ENCODE assay signal across 24 mouse cellular contexts in genomic region chr14:68307973-68308660, GRCm38 (mm10).
A peak's percentile ranks its signal among the peaks of the same experiment; 100 is the strongest.
DNase-seq lines count a peak whose midpoint lies in the region; ATAC-seq and TF ChIP-seq lines count a peak whose summit lies in the region.
"Had no signal": no experiment of that assay in that cellular context is flagged by ENCODE, and none has a peak within 500 bp of the region (broad histone marks: within the 10 kb centered on the region; RNA-seq: fewer than 3 reads in every experiment).

No protein-coding gene starts in this region.

- ATAC-seq in embryonic facial prominence, embryonic 11.5 days (replicated peaks; ENCODE audit: insufficient number of reproducible peaks, low FRiP score, low TSS enrichment, low read depth) = no peak
- peak; percentile 23; the same call in 1 of the 2 replicates for ATAC-seq in forebrain, postnatal 0 days
- ATAC-seq: liver, postnatal 0 days had no signal

- H3K4me2 ChIP-seq in embryonic facial prominence, embryonic 11.5 days (ENCODE audit: low read depth, low read length) = no peak overlapping the region
- no peak overlapping the region for H3K4me2 ChIP-seq in forebrain, postnatal 0 days (ENCODE audit: low read depth)
- H3K4me2 ChIP-seq: heart, embryonic 11.5 days; hindbrain, embryonic 15.5 days; liver, embryonic 11.5 days; midbrain, embryonic 12.5 days; neural tube, embryonic 15.5 days had no signal

- no peaks in the 10 kb centered on the region for H3K9me3 ChIP-seq in embryonic facial prominence, embryonic 11.5 days (replicated peaks; ENCODE audit: control insufficient read depth, low read length)
- no peaks in the 10 kb centered on the region for H3K9me3 ChIP-seq in embryonic facial prominence, embryonic 10.5 days
- H3K9me3 ChIP-seq in forebrain, postnatal 0 days (ENCODE audit: low read length) = no peaks in the 10 kb centered on the region
- H3K9me3 ChIP-seq: hindbrain, embryonic 15.5 days; midbrain, embryonic 12.5 days; neural tube, embryonic 15.5 days had no signal

- TF ChIP-seq CTCF in layer of hippocampus, adult 2 months (conservative IDR thresholded peaks at IDR 0.05) = no peak
- TF ChIP-seq CTCF in forebrain, postnatal 0 days (IDR thresholded peaks at IDR 0.05; ENCODE audit: low read depth) = no peak

- peak; percentile 20 for DNase-seq in embryonic facial prominence, embryonic 11.5 days (ENCODE audit: low spot score)
- no peak for DNase-seq in embryonic facial prominence, embryonic 10.5 days (ENCODE audit: low spot score)
- DNase-seq in layer of hippocampus, adult 2 months (ENCODE audit: low spot score in 2 of 2) = peak; percentile 10 to 19
- DNase-seq in layer of hippocampus, postnatal 36 days = no peak
- DNase-seq in brain, adult 2 months (ENCODE audit: low read depth, low spot score) = peak; percentile 39
- DNase-seq in forebrain, postnatal 0 days = peak; percentile 64
- no peak for DNase-seq in retina, postnatal 1 day
- no peak for DNase-seq in adrenal gland, postnatal 36 days
- DNase-seq: cerebellum, adult 2 months; cerebellum, postnatal 25 days; embryo, embryonic 11 days; heart, adult 11 months; kidney, adult 8-10 months; kidney, postnatal 10 days; left cerebral cortex, postnatal 4 days; liver, postnatal 0 days; lung, postnatal 14 days; right cerebral cortex, postnatal 25 days; thymus, postnatal 14 days had no signal

- no peak overlapping the region for H3K27ac ChIP-seq in embryonic facial prominence, embryonic 11.5 days (replicated peaks; ENCODE audit: low read depth, low read length)
- H3K27ac ChIP-seq in embryonic facial prominence, embryonic 10.5 days (replicated peaks) = no peak overlapping the region
- H3K27ac ChIP-seq in layer of hippocampus, adult 2 months = no peak overlapping the region
- peak overlapping the region; percentile 17; the same call in 1 of the 2 replicates for H3K27ac ChIP-seq in forebrain, postnatal 0 days (ENCODE audit: low read depth, low read length)
- H3K27ac ChIP-seq: hindbrain, embryonic 15.5 days; midbrain, embryonic 12.5 days; neural tube, embryonic 15.5 days had no signal

- 61% methylated on average over 2 of the region's 2 CpGs for WGBS in embryonic facial prominence, embryonic 11.5 days
- 80% methylated on average over 2 of the region's 2 CpGs for WGBS in embryonic facial prominence, embryonic 10.5 days
- WGBS in forebrain, postnatal 0 days = 59% methylated on average over 2 of the region's 2 CpGs

- H3K9ac ChIP-seq in embryonic facial prominence, embryonic 11.5 days (replicated peaks; ENCODE audit: low read length) = no peak overlapping the region
- H3K9ac ChIP-seq in forebrain, postnatal 0 days = no peak overlapping the region
- H3K9ac ChIP-seq: hindbrain, embryonic 15.5 days; liver, postnatal 0 days; midbrain, embryonic 12.5 days; neural tube, embryonic 15.5 days had no signal

- no peaks in the 10 kb centered on the region for H3K4me1 ChIP-seq in embryonic facial prominence, embryonic 11.5 days (ENCODE audit: control insufficient read depth, insufficient read depth, low read length)
- H3K4me1 ChIP-seq in embryonic facial prominence, embryonic 10.5 days = peaks cover 3% of the 10 kb centered on the region
- no peaks in the 10 kb centered on the region for H3K4me1 ChIP-seq in forebrain, postnatal 0 days (ENCODE audit: insufficient read depth)
- H3K4me1 ChIP-seq: hindbrain, embryonic 15.5 days; midbrain, embryonic 12.5 days; neural tube, embryonic 15.5 days had no signal

- no peaks in the 10 kb centered on the region for H3K27me3 ChIP-seq in embryonic facial prominence, embryonic 11.5 days (ENCODE audit: control insufficient read depth, insufficient read depth, low read length)
- no peaks in the 10 kb centered on the region for H3K27me3 ChIP-seq in embryonic facial prominence, embryonic 10.5 days (replicated peaks; ENCODE audit: low read depth, poor library complexity, severe bottlenecking)
- no peaks in the 10 kb centered on the region for H3K27me3 ChIP-seq in forebrain, postnatal 0 days (ENCODE audit: insufficient read depth, low read length)
- H3K27me3 ChIP-seq: hindbrain, embryonic 15.5 days; midbrain, embryonic 12.5 days; neural tube, embryonic 15.5 days had no signal

- H3K4me3 ChIP-seq in embryonic facial prominence, embryonic 11.5 days (ENCODE audit: low read depth, low read length) = no peak overlapping the region
- H3K4me3 ChIP-seq in embryonic facial prominence, embryonic 10.5 days = no peak overlapping the region
- no peak overlapping the region for H3K4me3 ChIP-seq in layer of hippocampus, adult 2 months
- H3K4me3 ChIP-seq in forebrain, postnatal 0 days (ENCODE audit: low read depth, low read length) = no peak overlapping the region
- H3K4me3 ChIP-seq: hindbrain, embryonic 15.5 days; midbrain, embryonic 12.5 days; neural tube, embryonic 15.5 days had no signal

- no peaks in the 10 kb centered on the region for H3K36me3 ChIP-seq in embryonic facial prominence, embryonic 11.5 days (replicated peaks; ENCODE audit: control insufficient read depth, insufficient read depth, low read depth, low read length)
- no peaks in the 10 kb centered on the region for H3K36me3 ChIP-seq in embryonic facial prominence, embryonic 10.5 days (replicated peaks)
- H3K36me3 ChIP-seq in forebrain, postnatal 0 days (ENCODE audit: insufficient read depth) = no peaks in the 10 kb centered on the region
- H3K36me3 ChIP-seq: hindbrain, embryonic 15.5 days; midbrain, embryonic 12.5 days; neural tube, embryonic 15.5 days had no signal

Comparison
In these comparisons a context has a peak if more than half of its experiments do, and no peak if none do; other contexts are left out.
1. DNase-seq: peak in embryonic facial prominence, embryonic 11.5 days (single experiment), layer of hippocampus, adult 2 months (2 of 2), brain, adult 2 months (single experiment) and forebrain, postnatal 0 days (single experiment); none in embryonic facial prominence, embryonic 10.5 days (single experiment), layer of hippocampus, postnatal 36 days (0 of 2), retina, postnatal 1 day (single experiment) and adrenal gland, postnatal 36 days (0 of 2).